Comparison of ENCODE assay signal across 8 mouse cellular contexts in the genomic region with DNA sequence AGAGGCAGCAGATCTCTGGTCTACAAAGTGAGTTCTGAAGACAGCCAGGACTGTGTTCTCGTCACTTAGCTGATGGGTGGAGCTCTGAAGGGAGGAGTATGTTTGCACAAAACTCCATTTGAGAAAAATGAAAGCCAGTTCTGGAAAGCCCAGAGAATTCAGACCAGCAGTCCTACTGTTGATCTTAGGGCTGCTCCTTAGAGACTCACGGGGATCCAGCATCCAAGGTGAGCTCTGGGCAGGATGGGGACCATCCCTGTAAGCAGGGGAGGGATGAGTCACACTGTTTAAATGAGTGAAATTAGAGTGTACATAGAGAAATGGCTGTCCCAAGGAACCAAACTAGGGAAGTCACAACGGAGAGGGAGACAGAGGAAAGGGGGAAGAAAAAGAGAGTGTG. TPM values are rescaled to one million over a fixed set of nuclear protein-coding genes. Genes with fewer than 3 reads are reported as not detected.
DNase-seq lines count a peak whose midpoint lies in the region; ATAC-seq and TF ChIP-seq lines count a peak whose summit lies in the region.

A gene (plus strand): TSS at position 102 of the 400 bp plus-strand sequence.

- peak within 1 kb of the TSS; percentile 73 for H3K4me2 ChIP-seq in heart, embryonic 16.5 days (ENCODE audit: low read depth, low read length)
- H3K4me2 ChIP-seq in limb, embryonic 14.5 days (replicated peaks; ENCODE audit: low read depth, low read length, severe bottlenecking) = peak within 1 kb of the TSS; percentile 52
- peak within 1 kb of the TSS; percentile 66 for H3K4me2 ChIP-seq in midbrain, postnatal 0 days (ENCODE audit: low read depth, low read length, poor library complexity, severe bottlenecking)

- no peaks in the 10 kb centered on the region for H3K27me3 ChIP-seq in heart, embryonic 16.5 days (ENCODE audit: control insufficient read depth, insufficient read depth, low read length)
- H3K27me3 ChIP-seq in limb, embryonic 14.5 days (ENCODE audit: control insufficient read depth, insufficient read depth, low read length) = no peaks in the 10 kb centered on the region
- no peaks in the 10 kb centered on the region for H3K27me3 ChIP-seq in midbrain, postnatal 0 days (ENCODE audit: insufficient read depth, low read length)

- no peaks in the 10 kb centered on the region for H3K9me3 ChIP-seq in heart, embryonic 16.5 days (replicated peaks; ENCODE audit: control insufficient read depth, low read length)
- H3K9me3 ChIP-seq in limb, embryonic 14.5 days (ENCODE audit: control insufficient read depth, low read length) = no peaks in the 10 kb centered on the region
- no peaks in the 10 kb centered on the region for H3K9me3 ChIP-seq in midbrain, postnatal 0 days (ENCODE audit: low read length)

- peak; percentile 24; the same call in 1 of the 2 replicates for ATAC-seq in common myeloid progenitor, adult 5-6 weeks (replicated peaks; ENCODE audit: low read depth, poor library complexity, severe bottlenecking)
- 0 out of 2 replicates have a peak, but pooled peaks have one; percentile 12 for ATAC-seq in heart, embryonic 16.5 days (replicated peaks; ENCODE audit: extremely low read depth, insufficient read depth, low FRiP score)
- no peak for ATAC-seq in limb, embryonic 14.5 days (ENCODE audit: low FRiP score, low read depth)
- ATAC-seq in midbrain, postnatal 0 days (ENCODE audit: low FRiP score) = peak; percentile 42

- H3K4me3 ChIP-seq in gastrocnemius, adult 2 months = peak within 1 kb of the TSS; percentile 79
- H3K4me3 ChIP-seq in heart, embryonic 16.5 days (ENCODE audit: low read length) = peak within 1 kb of the TSS; percentile 53
- peak within 1 kb of the TSS; percentile 34 for H3K4me3 ChIP-seq in limb, embryonic 14.5 days (replicated peaks; ENCODE audit: low read length)
- peak within 1 kb of the TSS; percentile 36 for H3K4me3 ChIP-seq in midbrain, postnatal 0 days (ENCODE audit: low read depth, low read length)

- peaks cover 3% of the 10 kb centered on the region; the same call in 1 of the 2 replicates for H3K4me1 ChIP-seq in heart, embryonic 16.5 days (ENCODE audit: control insufficient read depth, insufficient read depth, low read length)
- H3K4me1 ChIP-seq in limb, embryonic 14.5 days (ENCODE audit: control insufficient read depth, insufficient read depth, low read length) = no peaks in the 10 kb centered on the region
- no peaks in the 10 kb centered on the region for H3K4me1 ChIP-seq in midbrain, postnatal 0 days (ENCODE audit: insufficient read depth, low read length)

- peak within 1 kb of the TSS; percentile 92 for H3K27ac ChIP-seq in gastrocnemius, adult 2 months
- H3K27ac ChIP-seq in heart, embryonic 16.5 days (ENCODE audit: low read length) = peak within 1 kb of the TSS; percentile 79
- peak within 1 kb of the TSS; percentile 78 for H3K27ac ChIP-seq in limb, embryonic 14.5 days (replicated peaks; ENCODE audit: low read depth, low read length)
- peak within 1 kb of the TSS; percentile 68 for H3K27ac ChIP-seq in midbrain, postnatal 0 days (ENCODE audit: low read depth, low read length)

- H3K36me3 ChIP-seq in heart, embryonic 16.5 days (ENCODE audit: control insufficient read depth, insufficient read depth) = no peaks in the 10 kb centered on the region
- H3K36me3 ChIP-seq in limb, embryonic 14.5 days (ENCODE audit: control insufficient read depth, insufficient read depth, low read length) = no peaks in the 10 kb centered on the region
- H3K36me3 ChIP-seq in midbrain, postnatal 0 days (ENCODE audit: insufficient read depth, low read length) = no peaks in the 10 kb centered on the region

- TF ChIP-seq CTCF in gastrocnemius, adult 2 months (IDR thresholded peaks at IDR 0.05) = no peak
- TF ChIP-seq CTCF in midbrain, postnatal 0 days (IDR thresholded peaks at IDR 0.05) = no peak

- TF ChIP-seq POLR2A in limb, embryonic 14.5 days (IDR thresholded peaks at IDR 0.05; ENCODE audit: borderline replicate concordance, extremely low read depth, insufficient read depth, insufficient read length) = no peak

- peak within 1 kb of the TSS; percentile 68 for H3K9ac ChIP-seq in heart, embryonic 16.5 days (ENCODE audit: low read length)
- H3K9ac ChIP-seq in limb, embryonic 14.5 days (ENCODE audit: low read depth, low read length, severe bottlenecking) = peak within 1 kb of the TSS; percentile 55
- H3K9ac ChIP-seq in midbrain, postnatal 0 days (replicated peaks; ENCODE audit: low read length, poor library complexity, severe bottlenecking) = peak within 1 kb of the TSS; percentile 68

- 10% methylated on average over 3 of the region's 3 CpGs for WGBS in heart, embryonic 16.5 days
- 18% methylated on average over 3 of the region's 3 CpGs for WGBS in limb, embryonic 14.5 days
- 18% methylated on average over 3 of the region's 3 CpGs for WGBS in midbrain, postnatal 0 days

- intact Hi-C loops in gastrocnemius, adult 2 months (cut with DNase I) = no loop called here

- DNase-seq in gastrocnemius, adult 2 months = peak; percentile 26
- no peak for DNase-seq in gastrocnemius, postnatal 10 days
- peak; percentile 6 for DNase-seq in limb, embryonic 14.5 days (ENCODE audit: low spot score)
- no peak for DNase-seq in midbrain, postnatal 0 days (ENCODE audit: low spot score)
- DNase-seq in yolk sac, embryonic 10.5 days (ENCODE audit: low spot score) = no peak
- DNase-seq in thymus, adult 18-20 months = no peak

RNA-seq across cellular contexts. Expression of the gene that starts here (rescaled TPM):
- 1 to 10 TPM; 2.4 to 4.0 TPM for total RNA-seq in gastrocnemius, adult 2 months (2021)
- total RNA-seq in gastrocnemius, postnatal 10 days (2021) = 1 to 10 TPM; 3.1 to 3.6 TPM
- total RNA-seq in common myeloid progenitor, adult 5-6 weeks (2017) = 0.37 and 0.49 TPM in 2 replicates
- polyA plus RNA-seq in heart, embryonic 16.5 days (2015; fragmentation: Nextera tagmentation; extraction: Ambion mirVana) = 0.50 and 0.69 TPM in 2 replicates
- 0.91 and 1.0 TPM in 2 replicates for polyA plus RNA-seq in limb, embryonic 14.5 days (2012; rRNA removed)
- 0.21 TPM in 2 replicates for polyA plus RNA-seq in limb, embryonic 14.5 days (2014; fragmentation: Nextera tagmentation; extraction: Ambion mirVana)
- total RNA-seq in midbrain, postnatal 0 days (2014; rRNA removed) = 2.0 and 3.3 TPM in 2 replicates
- 0.64 and 0.93 TPM in 2 replicates for polyA plus RNA-seq in midbrain, postnatal 0 days (2015; fragmentation: Nextera tagmentation; extraction: Ambion mirVana)

Comparison
In these comparisons a context has a peak if more than half of its experiments do, and no peak if none do; other contexts are left out.
1. DNase-seq: peak in gastrocnemius, adult 2 months (single experiment) and limb, embryonic 14.5 days (single experiment); none in gastrocnemius, postnatal 10 days (single experiment), midbrain, postnatal 0 days (single experiment), yolk sac, embryonic 10.5 days (single experiment) and thymus, adult 18-20 months (0 of 2).
2. Peak in ATAC-seq in common myeloid progenitor, adult 5-6 weeks; RNA of the gene not detected or under 1 TPM.
3. Peak in ATAC-seq, H3K4me3 ChIP-seq, H3K27ac ChIP-seq, H3K9ac ChIP-seq and H3K4me2 ChIP-seq in heart, embryonic 16.5 days; RNA of the gene not detected or under 1 TPM.
4. Peak in every context shown above with its lines, with median percentiles within 50 percentile points of each other: H3K27ac ChIP-seq, H3K4me3 ChIP-seq, H3K4me2 ChIP-seq and H3K9ac ChIP-seq.